Mouse (Mus musculus): ENCODE results near the gene Lrrc2.

The Lrrc2 gene

DNA sequence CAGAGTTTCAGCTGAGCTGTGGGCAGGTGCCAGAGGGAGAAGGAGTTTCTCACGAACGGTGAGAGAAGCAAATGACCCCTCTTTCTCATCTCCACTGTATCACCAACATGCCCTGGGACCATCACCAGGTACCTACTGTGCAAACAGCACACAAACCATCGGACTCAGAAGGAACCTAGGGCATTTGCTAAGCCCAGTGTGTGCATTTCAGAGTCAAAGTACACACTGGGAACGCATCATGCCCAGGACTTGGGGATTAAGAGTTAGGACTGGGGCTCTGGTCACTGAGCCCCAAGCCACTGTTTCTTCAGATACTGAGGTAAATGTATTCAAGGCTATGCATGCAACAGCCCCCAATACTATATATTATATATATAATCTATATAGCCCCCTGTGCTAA lies 36.0 kb downstream of the Lrrc2 start:
- DNase-seq (ENCODE audit: low spot score in 2 of 2) = no peak

DNA sequence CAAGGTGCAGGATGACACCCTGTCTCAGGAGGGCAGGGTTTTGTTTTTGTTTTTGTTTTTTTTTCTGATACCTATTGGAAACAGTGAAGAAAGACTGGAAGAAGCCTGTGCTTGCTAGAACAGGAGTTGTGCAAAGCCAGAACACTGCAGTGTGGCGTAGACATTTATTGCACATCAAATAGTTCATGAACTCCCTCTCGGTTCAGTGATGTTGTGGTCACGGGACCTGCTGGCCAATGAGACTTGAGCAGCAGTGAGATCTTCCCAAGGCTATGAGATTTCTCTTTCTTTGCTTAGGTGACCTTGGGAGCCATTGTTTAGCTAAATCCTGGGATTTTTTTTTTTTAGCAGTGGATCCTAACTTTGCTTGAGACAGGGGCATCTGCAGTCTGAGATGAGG lies 36.7 kb downstream of the Lrrc2 start:
- DNase-seq (ENCODE audit: low spot score in 2 of 2) = no peak

DNA sequence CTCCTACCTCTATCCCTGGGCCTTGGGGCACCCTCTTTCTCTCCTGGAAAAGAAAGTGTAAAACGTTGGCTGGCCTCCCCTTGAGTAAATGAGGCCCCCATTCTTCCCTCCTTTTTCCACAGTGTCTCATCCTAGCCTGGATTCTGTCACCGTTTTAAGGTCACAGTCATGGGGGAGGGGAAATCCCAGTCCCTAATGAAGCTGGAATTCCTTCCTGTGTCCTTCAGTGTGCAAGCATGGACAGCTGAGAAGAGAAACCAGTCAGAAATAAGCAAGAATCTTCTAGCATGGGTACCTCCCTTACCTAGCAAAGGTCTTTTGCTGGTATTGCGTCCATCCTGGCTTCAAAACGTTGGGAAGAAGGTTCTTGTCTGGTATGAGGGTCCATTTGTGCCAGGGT lies 37.8 kb downstream of the Lrrc2 start:
- no peak for DNase-seq (ENCODE audit: low spot score in 2 of 2)

DNA sequence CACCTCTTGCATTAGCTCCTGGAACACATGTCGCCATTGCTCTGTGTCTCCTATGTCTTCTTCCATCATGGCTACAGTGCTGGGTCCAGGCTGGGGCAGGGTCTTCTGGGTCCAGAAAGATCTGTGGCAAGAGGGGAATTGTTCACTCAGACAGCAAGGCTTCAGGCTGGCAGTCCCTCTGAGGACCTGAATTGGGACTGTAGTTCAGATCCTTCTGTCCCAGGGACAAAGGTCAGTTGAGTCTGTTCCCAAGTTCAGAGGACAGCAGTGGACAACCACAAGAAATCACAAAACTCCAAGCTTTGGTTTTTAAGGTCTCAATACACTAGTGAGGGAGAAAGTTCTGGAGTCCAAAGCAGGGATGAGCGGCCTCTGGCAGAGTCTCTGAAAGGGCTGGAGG lies 38.2 kb downstream of the Lrrc2 start:
- DNase-seq (ENCODE audit: low spot score in 2 of 2) = no peak

DNA sequence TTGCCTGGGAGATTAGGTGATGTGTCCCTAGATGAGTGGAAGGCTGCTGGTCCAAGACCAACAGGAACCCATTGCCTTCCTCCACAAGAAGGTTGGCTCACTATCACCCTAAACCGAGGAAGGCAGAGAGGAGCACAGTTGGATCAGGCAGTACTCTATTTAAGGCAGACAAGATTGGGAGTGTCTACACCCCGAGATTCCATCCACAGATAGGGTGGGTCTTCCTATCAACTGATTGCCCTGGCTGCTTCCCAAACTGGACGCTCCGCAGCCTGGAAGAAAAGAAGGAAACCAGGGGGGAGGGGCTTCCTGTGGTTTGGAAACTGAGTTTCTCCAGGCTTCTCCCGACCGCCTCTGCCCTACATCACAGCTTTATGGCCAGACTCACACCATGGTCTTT lies 38.9 kb downstream of the Lrrc2 start, which contains the start of gene Rtp3:
Gene Rtp3 (minus strand): TSS at position 380 of the 400 bp plus-strand sequence.
- no peak for DNase-seq (ENCODE audit: low spot score in 2 of 2)

DNA sequence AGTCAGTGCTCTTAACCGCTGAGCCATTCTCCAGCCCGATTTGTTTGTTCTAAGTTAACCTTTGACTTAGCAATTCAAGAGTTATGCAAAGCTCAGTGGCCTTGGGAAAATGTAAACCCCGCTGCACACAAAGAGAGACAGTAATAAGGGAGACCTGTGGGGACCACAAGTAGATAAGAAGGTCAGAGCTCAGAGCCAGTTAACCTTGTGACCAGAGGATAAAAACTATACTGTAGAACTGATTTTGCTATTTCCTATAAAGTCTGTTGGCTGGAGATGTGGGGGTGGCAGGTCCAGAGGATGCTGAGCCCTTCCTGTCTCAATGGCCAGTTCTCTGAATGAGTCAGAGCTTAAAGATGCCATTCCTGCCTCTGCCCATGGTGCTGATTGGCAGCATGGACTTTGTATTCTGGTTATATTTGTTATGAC lies 42.0 kb downstream of the Lrrc2 start:
- no peak for DNase-seq (ENCODE audit: low spot score in 2 of 2)

DNA sequence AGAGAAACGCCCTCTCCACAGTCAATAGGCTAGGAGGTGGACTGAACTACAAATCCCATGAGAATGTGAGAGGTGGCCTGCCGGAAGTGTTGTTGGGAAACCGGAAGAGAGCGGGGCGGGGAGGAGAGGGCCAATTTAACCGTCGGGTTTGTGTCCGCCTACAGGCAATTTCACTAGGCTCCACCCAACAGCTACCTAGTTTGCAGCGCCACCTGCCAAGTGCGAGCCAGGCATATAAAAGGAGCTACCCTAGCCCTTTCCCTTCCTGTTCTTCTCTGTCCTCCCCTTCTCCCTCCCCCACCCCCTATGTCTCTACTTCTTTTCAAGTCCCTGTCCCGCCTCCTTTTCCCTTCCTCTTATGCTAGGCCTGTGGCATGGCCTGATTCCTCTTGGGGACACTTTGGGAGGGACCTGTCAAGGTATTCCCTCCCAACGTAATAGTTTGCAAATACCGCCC lies 43.4 kb downstream of the Lrrc2 start:
- peak in 1 of 2 experiments; percentile 43 for DNase-seq (ENCODE audit: low spot score in 2 of 2)

DNA sequence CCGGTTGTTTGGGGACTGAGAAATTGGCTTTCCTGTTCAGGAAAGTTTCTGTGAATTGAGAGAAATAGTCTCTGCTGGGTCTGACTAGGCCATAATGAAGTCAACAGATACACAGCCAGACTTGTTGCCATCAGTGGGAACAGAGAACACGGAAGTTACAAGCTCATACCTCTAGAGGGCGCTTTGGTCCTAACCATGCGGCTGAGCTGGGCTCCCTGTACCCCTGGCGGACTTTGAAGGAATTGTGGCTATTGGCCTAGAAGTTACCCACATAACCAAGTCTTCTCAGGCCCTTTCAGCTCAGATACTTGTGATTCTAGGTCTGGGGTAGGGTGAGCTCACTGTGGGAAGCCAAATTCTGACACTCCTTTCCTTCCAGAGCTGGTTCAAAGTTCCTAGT lies 45.9 kb downstream of the Lrrc2 start:
- peak in 1 of 2 experiments; percentile 70 for DNase-seq (ENCODE audit: low spot score in 2 of 2)

DNA sequence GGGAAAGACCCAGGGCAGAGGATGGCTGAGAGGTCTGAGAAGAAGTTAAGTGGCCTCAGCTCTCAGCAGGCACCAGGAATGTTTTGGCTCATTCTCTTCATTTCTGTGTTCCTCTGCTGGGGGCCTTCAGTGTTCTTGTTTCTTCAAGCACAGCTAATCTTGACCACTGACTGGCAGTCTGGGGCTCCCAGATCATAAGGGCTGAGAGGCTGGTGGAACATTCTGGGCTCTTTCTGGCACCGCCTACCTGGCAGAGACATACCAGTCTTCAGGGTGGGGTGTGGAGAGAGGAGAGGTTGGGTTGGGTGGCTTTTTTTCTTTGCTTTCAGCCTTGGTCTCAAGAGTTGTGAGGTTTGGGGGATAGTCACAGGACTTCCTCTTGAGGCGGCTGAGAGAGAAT lies 47.7 kb downstream of the Lrrc2 start:
- DNase-seq (ENCODE audit: low spot score in 2 of 2) = no peak

DNA sequence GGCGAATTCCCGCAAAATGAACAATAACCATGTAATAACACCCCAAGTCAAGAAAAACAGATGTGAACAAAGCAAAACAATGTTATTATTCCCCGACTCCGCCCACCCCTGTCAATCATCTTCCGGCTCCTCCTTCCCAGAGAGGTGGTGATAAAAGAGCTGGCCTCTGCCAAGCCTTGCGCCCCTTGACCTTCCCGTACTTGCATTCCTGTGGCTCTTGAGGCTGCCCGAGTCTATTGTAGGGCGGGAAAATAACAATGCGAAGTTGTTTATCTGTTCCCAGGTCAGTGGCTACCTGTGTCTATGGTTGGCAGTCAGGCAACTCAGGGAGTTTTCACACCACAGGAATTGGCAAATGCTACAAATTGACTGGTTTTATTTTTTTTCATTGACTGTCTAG lies 48.5 kb downstream of the Lrrc2 start:
- DNase-seq (ENCODE audit: low spot score in 2 of 2) = no peak

DNA sequence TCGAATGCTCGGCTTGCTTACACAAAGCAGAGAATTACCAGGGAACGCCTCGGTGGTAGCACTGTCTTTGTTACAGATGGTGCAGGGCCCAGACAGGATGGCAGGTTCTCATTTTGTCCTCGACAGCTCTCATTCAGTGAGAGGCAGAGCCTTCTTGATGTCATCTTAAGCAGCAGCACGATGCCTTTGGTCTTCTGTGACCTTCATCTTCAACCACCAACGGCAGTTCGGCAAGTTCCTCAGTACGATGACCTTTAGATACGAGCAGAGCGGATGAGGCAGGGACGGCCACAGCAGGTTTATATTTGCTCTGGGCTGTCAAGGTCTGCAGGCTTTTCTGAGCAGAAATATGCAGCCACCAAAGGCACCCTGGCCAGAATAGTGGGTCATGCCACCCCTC lies 50.3 kb downstream of the Lrrc2 start:
- DNase-seq (ENCODE audit: low spot score in 2 of 2) = no peak

DNA sequence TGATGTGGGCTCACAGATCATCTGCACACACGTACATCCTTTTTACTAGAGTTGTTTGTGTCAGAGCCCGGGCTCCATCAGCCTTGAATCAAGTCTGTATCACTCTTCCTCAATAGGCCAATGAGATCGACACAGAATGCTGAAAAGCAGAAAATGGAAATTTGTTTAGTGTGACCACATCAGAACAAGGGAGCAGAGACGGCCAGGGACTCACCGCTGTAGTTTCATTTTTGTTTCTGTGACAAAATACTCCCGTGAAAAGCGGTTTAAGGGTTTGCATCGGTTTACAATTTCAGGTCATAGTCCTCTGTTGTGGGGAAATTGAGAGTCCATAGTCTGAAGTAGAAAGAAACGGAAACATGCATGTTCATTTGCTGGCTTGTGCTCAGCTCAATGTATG lies 51.9 kb downstream of the Lrrc2 start:
- no peak for DNase-seq (ENCODE audit: low spot score in 2 of 2)

DNA sequence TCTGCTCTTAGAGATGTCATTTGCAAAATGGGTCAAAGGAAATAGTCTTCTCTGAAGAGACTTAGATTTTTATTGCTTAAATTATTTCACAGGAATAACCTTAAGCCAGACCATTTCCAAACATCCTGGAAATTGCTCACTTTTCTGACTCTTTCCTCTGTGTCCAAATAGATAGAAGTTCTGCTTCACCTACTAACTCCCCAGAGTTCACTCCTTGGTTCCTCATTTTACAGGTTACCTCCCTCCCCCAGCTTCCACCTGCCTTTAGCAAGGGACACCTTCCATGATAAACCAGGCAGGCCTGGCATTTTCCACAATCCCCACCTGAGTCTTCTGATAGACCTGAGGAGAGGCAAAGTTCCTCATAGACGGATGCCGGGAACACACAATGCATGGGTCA lies 55.2 kb downstream of the Lrrc2 start:
- DNase-seq (ENCODE audit: low spot score in 2 of 2) = no peak

DNA sequence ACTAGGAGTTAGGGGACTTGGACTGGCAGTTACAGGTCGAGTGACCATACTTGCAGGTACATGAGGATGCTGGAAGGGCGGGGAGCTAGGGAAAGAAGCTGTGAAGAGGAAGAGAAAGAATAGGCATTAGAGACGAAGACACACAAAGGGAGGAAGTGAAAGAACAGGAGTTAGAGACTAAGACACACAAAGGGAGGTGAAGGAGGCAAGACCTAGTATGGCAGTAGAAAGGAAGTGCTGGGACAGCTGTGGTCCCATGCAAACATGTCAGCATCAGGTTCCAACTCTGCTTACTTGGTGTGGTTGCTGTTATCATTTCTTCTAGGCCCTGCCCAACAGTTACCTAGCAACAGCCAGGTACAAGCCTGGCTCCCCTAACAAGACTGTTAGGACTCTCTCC lies 58.4 kb downstream of the Lrrc2 start:
- no peak for DNase-seq (ENCODE audit: low spot score in 2 of 2)

DNA sequence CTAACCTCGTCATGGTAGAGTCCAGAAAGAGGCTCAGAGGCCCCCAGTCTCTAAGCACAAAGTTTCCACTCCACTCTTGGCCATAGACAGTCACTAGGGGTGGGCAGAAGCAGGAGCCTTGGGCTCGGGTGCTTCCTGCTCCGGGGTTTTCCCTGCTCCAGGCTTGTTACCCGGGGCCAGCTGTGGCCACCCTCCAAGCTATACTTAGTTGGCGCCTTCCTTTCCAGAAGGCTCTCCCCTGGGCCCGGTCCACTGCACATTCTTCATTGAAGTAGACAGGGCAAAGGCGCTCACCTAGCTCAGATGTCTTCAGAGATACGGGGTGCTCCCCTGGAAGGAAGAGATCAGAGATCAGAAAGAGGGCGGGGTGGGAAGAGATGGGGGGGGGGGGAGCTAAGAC lies 60.2 kb downstream of the Lrrc2 start:
- no peak for DNase-seq (ENCODE audit: low spot score in 2 of 2)

DNA sequence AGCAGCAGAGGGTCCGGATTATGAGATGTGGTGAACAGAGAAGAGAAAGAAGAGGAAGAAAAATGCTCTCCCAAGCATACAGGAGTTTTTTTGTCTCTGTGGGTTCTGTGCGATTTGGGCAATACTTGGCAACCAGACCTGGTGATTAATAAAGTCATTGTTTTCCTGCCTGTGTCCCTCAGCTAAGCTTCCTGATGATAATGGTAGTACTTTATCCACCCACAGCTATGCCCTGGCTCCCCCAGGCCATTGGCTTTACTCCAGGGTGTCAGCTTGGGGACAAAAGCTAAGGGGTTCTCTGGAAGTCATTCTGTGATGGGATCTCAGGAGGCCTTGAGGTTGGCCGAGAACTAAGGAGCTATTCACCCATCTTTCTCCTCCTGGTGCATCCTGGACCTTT lies 60.7 kb downstream of the Lrrc2 start:
- no peak for DNase-seq (ENCODE audit: low spot score in 2 of 2)

DNA sequence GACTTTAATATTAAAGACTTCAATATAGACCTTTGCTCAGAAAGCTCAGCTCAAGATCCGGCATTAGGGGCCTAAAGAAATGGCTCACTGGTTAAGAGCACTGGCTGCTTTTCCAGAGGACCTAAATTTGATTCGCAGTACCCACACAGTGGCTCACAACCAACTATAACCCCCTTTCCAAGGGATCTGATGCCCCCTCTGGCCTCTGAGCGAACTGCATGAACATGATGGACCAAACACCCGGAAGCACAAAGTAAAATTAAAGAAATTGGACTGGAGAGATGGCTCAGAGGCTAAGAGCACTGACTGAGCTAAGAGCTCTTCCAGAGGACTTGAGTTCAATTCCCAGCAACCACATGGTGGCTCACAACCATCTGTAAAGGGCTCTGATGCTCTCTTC lies 64.3 kb downstream of the Lrrc2 start:
- no peak for DNase-seq (ENCODE audit: low spot score in 2 of 2)

DNA sequence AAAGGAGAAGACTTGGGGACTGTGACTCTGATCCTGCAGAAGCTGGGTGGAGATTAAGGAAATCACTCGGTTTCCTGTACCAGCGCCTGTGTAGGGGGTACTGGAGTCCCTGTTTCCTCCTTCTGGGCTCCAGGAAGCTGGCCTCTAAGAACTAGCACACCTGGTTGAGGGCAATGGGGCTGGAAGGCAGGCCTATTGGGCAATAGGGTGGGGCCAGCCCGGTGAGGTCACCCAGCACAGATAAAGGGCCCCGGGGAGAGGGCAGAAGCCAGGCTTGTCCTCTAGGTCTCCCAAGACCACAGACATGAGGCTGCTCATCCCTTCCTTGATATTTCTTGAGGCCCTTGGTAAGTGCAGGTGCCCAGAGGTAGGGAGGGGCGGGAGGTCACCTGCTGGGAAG lies 67.7 kb downstream of the Lrrc2 start, which contains the start of gene Ltf:
Gene Ltf (plus strand): TSS at position 250 of the 400 bp plus-strand sequence.
- DNase-seq (ENCODE audit: low spot score in 2 of 2) = no peak

DNA sequence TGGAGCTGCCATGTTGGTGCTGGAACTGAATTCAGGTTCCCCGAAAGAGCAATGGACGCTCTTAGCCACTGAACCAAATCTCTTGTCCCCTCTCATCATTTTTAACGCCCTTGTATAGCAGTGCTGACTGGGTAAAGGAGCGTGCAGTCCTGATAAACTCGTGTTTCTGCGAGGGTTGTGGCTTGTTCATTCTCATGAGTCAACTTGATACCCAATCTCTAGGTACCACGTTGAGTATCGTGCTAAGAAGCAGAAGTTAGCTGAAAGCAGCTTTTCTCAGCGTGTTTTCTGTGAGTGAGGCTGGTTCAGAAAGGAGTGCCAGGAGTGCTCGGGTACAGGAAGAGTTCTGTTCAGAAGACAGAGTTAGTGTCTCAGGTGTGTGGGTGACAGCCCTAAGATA lies 75.4 kb downstream of the Lrrc2 start:
- no peak for DNase-seq (ENCODE audit: low spot score in 2 of 2)

All from cerebellum, postnatal 4 days (tissue).